Mouse (Mus musculus) naive thymus-derived CD4-positive, alpha-beta T cell, adult 2 months (primary cell): Measurements from ENCODE around the gene Ube2s.
"Not testable (repeated sequence)": the region's sequence is repeated elsewhere in the genome, so short reads cannot be mapped to it uniquely, and the experiment has no call there.

Experiments used
- DNase-seq: peaks from one replicate; pipeline ENCODE4 v3.0.0-alpha.2; 2011; ENCODE audit warnings: low read depth

Ube2s gene

DNA sequence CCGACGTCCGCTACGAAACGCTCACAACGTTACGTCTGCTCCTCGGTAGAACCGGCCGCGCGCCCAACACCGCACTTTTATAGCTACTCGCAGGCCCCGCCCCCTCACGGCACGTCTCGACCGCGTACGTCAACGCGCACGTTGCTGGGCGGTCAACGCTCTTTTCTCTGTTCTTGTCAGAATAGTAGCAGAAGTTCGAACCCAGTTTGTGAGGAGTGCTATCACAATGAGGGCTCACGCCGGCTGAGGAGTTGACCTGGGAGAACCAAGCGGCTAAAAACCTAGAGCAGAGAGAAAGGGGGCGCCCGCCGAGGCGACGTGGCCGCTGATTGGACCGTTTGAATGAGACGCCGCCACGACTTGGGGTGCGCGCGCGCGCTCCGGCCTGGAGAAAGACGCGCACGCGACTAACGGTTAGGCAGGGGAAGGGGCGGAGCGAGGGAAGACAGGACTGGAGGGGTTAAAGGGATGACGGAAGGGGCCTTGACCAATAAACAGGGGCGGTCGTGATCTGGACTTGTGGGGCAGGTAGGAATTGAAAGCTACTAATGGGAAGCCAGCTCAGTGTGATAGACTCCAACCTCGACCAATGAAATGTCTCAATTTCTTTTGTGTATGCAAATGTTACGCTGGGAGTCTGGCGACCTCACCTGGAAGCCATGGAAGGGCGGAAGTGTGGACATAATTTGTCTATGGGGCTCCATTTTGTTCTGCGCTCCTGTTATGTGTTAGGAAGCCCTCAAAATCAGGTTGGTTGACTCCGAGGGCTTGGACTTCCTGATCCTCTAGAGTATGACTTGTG lies at the start of gene Ube2s:
TSS of gene Ube2s (minus strand) at position 288 of the 802 bp plus-strand sequence.
- DNase-seq = peak; percentile 99

- not testable (repeated sequence) for DNase-seq
Observed at GRCm38 (mm10) chr7:4860926-4861325, 48.5 kb upstream of the Ube2s start.

GRCm38 (mm10) chr7:4859418-4859978 lies 47.1 kb upstream of the Ube2s start:
- DNase-seq = no peak

DNA sequence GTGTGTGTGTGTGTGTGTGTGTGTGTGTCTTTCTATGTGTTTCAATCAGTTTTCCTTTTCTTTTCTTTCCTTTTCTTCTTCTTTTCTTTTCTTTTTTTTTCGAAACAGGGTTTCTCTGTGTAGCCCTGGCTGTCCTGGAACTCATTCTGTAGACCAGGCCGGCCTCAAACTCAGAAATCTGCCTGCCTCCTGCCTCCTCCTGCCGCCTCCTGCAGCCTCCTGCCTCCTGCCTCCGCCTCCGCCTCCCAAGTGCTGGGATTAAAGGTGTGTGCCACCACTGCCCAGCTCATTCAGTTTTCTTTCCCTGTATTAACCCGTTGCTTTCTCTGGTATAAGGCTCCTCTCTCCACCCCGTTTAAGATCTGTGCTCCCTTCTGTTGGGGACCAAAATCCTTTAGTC lies 44.9 kb upstream of the Ube2s start:
- no peak for DNase-seq

DNA sequence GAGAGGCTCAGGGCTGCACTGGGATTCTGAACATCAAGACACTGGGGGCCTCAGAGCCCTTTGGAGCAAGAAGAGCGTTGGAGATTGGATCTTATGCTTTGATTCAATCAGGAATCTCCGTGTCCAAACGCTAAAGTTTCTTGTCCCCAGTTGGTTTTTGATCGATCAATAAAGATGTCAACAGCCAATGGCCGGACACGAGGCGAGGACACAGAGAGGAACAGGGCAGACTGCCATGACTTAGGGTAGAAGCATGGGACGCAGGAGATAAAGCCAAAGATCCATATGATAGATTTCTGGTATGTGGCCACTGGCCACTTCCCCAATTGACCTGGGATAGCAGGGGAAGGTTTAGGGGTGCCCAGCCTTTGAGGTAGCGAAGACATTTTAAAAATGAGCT lies 44.1 kb upstream of the Ube2s start:
- no peak for DNase-seq

GRCm38 (mm10) chr7:4853613-4854012 lies 41.2 kb upstream of the Ube2s start:
- no peak for DNase-seq

- DNase-seq = no peak
Observed at GRCm38 (mm10) chr7:4851315-4851688, 38.9 kb upstream of the Ube2s start.

DNA sequence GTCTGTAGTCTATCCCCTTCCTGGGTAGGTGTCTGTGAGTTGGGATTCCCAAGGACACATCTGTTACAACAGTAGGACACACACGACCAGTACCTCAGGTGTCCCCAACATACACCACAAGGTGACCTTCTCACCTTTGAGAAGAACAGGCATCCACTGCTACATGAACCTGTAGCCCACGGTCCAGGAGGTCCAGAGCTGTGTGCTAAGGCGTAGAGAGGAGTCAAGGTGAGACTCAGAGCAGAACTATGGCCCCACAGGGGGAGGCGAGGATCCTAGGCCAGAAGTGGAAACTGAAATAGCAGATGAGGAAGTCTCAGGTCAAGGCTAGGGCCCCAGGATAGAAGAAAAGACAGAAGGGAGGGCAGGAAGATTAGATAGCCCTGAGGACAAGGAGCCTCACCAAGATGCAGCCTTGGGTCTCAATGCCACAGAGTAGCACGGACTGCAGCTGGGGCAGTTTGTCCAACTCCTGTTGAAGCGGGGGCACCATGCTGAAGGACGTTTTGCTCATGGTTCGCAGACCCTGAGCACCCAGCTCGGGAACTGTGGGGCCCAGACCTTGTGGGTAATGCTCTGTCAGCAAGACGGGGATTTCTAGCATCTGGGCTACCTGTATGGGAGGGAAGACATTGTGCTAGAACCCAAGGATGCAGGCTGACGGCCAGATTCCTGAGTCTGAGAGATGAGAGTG lies 38.4 kb upstream of the Ube2s start:
- DNase-seq = no peak

GRCm38 (mm10) chr7:4849372-4849771 lies 37.0 kb upstream of the Ube2s start:
- DNase-seq = no peak

- no peak for DNase-seq
Observed at GRCm38 (mm10) chr7:4844917-4845309, 32.5 kb upstream of the Ube2s start.

DNA sequence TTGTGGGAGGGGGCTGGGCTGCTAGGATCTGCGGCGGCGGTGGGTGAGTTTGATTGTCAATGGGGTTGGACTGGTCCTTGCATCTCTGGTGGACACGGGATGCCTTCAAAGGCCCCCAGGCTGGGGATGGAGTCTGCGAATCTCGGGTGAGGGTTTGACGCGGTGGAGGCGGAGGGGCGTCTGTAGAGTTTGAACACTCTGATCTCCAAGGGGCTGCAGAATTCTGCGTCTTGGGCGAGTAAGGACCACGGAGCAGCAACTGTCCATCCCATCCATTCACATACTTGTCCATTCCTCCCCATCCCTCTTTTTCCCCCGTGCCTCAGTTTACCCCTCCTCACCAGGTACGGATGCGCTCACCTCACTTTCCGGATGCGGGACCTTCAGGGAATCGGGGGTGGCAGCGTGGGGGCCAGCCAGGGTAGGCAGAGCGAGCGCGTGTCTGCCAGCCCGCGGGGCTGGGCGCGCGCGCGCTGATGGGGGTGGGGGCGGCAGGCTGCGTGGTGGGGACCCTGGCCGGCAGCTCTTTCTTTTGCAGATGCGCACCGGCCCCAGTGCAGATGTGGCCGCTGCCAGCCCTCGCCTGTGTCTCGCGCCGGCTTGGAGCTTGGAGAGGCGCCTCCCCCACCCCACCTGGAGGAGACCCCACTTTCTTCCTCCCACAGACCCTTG lies 32.0 kb upstream of the Ube2s start, which contains the start of gene Shisa7:
TSS of gene Shisa7 (minus strand) at position 452 of the 672 bp plus-strand sequence.
- DNase-seq = no peak

GRCm38 (mm10) chr7:4843604-4844244 lies 31.3 kb upstream of the Ube2s start:
- peak; percentile 36 for DNase-seq

GRCm38 (mm10) chr7:4842634-4843131 lies 30.3 kb upstream of the Ube2s start:
- peak; percentile 63 for DNase-seq

GRCm38 (mm10) chr7:4842077-4842476 lies 29.7 kb upstream of the Ube2s start:
- no peak for DNase-seq

DNA sequence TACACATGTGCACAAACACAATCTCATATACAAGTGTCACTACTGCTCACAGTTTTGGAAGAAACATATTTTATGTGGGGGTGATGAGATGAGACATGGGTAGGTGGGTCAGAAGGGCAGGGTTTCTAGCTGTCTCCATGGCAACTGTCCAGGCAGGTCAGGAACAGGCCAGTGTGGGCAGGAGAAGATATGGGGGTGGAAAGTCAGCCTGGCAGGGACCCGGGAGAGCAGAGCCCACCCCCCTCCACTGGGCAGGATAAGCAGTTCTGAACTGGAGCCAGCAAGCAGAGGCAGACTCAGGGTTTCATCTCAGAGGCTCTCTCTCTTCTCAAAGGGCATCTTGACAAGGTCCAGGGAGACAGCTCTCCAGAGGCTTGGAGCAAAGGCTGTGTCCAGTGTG lies 25.2 kb upstream of the Ube2s start:
- DNase-seq = no peak

- DNase-seq = peak; percentile 86
Observed at GRCm38 (mm10) chr7:4836351-4836792, 24.0 kb upstream of the Ube2s start.

DNA sequence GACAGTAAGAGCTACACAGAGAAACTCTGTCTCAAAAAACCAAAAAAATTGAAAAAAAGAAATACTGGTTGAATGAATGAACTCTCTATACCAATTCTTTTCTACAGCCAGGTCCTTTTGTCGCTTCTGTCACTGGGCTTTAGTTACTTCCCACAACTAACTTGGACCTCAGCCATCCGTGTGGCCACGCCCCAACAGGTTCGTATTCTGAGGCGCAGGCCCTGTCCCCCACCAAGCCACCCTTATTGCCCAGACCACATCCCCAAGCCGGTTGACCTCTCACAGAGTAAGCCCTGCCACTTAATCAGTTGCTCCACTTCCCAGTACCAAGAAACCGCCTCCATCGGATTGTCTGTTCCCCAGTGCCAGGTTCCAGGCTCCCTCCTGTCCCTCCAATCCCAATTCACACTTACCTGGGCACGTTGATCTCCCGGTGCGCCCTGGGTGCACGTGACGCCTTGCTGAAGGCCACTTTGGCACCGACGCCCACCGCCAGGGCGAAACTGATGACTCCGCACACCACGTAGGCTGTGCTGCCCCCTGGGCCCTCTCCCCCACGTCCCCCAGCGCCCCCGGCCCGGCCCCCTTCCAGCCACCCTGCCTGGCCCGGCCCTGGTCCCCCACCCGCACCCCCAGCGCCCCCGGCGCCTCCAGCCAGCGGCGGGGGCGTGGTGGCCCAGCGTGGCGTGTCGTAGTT lies 23.4 kb upstream of the Ube2s start:
- DNase-seq = no peak

- DNase-seq = no peak
Observed at GRCm38 (mm10) chr7:4830476-4830875, 18.1 kb upstream of the Ube2s start.

- no peak for DNase-seq
Observed at GRCm38 (mm10) chr7:4825365-4825764, 13.0 kb upstream of the Ube2s start.

- DNase-seq = no peak
Observed at GRCm38 (mm10) chr7:4822162-4822907, 9.9 kb upstream of the Ube2s start.
